Mouse (Mus musculus): Measurements from ENCODE around the gene Nrk. TPM values are rescaled to one million over a fixed set of nuclear protein-coding genes. Genes with fewer than 3 reads are reported as not detected.

The Nrk gene
- 100 to 1,000 TPM; 315 to 348 TPM for total RNA-seq (2021)
- long read RNA-seq, experiment 1, full-length matches to known transcripts = 32 of 57 reads
- long read RNA-seq, experiment 1, partial matches to known transcripts = 19 of 57 reads
- long read RNA-seq, experiment 1, other reads (novel, unspliced or antisense) = 6 of 57 reads
- long read RNA-seq, experiment 2, full-length matches to known transcripts = 34 of 68 reads
- long read RNA-seq, experiment 2, partial matches to known transcripts = 21 of 68 reads
- long read RNA-seq, experiment 2, other reads (novel, unspliced or antisense) = 13 of 68 reads

GRCm38 (mm10) chrX:138914041-138914776, at the start of gene Nrk:
Nrk (plus strand) TSS chrX:138914430.
- peak; percentile 73 to 83 for DNase-seq (ENCODE audit: low spot score in 2 of 2)

- DNase-seq (ENCODE audit: low spot score in 2 of 2) = peak in 1 of 2 experiments; percentile 8
These were observed 864 bp upstream of the Nrk start for GRCm38 (mm10) chrX:138913366-138913765.

GRCm38 (mm10) chrX:138914777-138915114, 516 bp downstream of the Nrk start:
- peak in 1 of 2 experiments; percentile 18 for DNase-seq (ENCODE audit: low spot score in 2 of 2)

GRCm38 (mm10) chrX:138919030-138919429, 4.8 kb downstream of the Nrk start:
- DNase-seq (ENCODE audit: low spot score in 2 of 2) = no peak

GRCm38 (mm10) chrX:138943905-138944304, 29.7 kb downstream of the Nrk start:
- no peak for DNase-seq (ENCODE audit: low spot score in 2 of 2)

GRCm38 (mm10) chrX:138960713-138961112, 46.5 kb downstream of the Nrk start:
- peak; percentile 16 to 19 for DNase-seq (ENCODE audit: low spot score in 2 of 2)

GRCm38 (mm10) chrX:138978501-138978900, 64.3 kb downstream of the Nrk start:
- DNase-seq (ENCODE audit: low spot score in 2 of 2) = no peak

- DNase-seq (ENCODE audit: low spot score in 2 of 2) = no peak
These were observed 65.0 kb downstream of the Nrk start for GRCm38 (mm10) chrX:138979249-138979648.

- no peak for DNase-seq (ENCODE audit: low spot score in 2 of 2)
These were observed 100.3 kb downstream of the Nrk start for GRCm38 (mm10) chrX:139014524-139014923.

- DNase-seq (ENCODE audit: low spot score in 2 of 2) = no peak
These were observed 102.3 kb downstream of the Nrk start for GRCm38 (mm10) chrX:139016540-139016939.

GRCm38 (mm10) chrX:139026532-139027097, 112.4 kb downstream of the Nrk start:
- no peak for DNase-seq (ENCODE audit: low spot score in 2 of 2)

- peak in 1 of 2 experiments; percentile 18 for DNase-seq (ENCODE audit: low spot score in 2 of 2)
These were observed 113.1 kb downstream of the Nrk start for GRCm38 (mm10) chrX:139027296-139027695.

- DNase-seq (ENCODE audit: low spot score in 2 of 2) = no peak
These were observed 113.7 kb downstream of the Nrk start for GRCm38 (mm10) chrX:139027909-139028308.

GRCm38 (mm10) chrX:139037666-139038065, 123.4 kb downstream of the Nrk start:
- DNase-seq (ENCODE audit: low spot score in 2 of 2) = no peak

GRCm38 (mm10) chrX:139039314-139039713, 125.1 kb downstream of the Nrk start:
- DNase-seq (ENCODE audit: low spot score in 2 of 2) = no peak

GRCm38 (mm10) chrX:139041148-139041547, 126.9 kb downstream of the Nrk start:
- DNase-seq (ENCODE audit: low spot score in 2 of 2) = no peak

GRCm38 (mm10) chrX:139051976-139052375, 137.7 kb downstream of the Nrk start:
- DNase-seq (ENCODE audit: low spot score in 2 of 2) = peak in 1 of 2 experiments; percentile 6

- no peak for DNase-seq (ENCODE audit: low spot score in 2 of 2)
These were observed 138.9 kb downstream of the Nrk start for GRCm38 (mm10) chrX:139053149-139053548.

Data from gastrocnemius, postnatal 4 days (tissue).